Mouse (Mus musculus) thymus, postnatal 4 days (tissue): ENCODE measurements around the gene Nkain4.

ENCODE experiments used
- DNase-seq: peaks from one replicate; pipeline ENCODE4 v3.0.0; 2021

Gene Nkain4

GRCm38 (mm10) chr2:180954061-180955047, at the start of gene Nkain4:
Gene Nkain4 (minus strand): TSS chr2:180954699.
- DNase-seq, result peak; percentile 29

GRCm38 (mm10) chr2:180996905-180997304, 42.4 kb upstream of the Nkain4 start:
- DNase-seq, result no peak

DNA sequence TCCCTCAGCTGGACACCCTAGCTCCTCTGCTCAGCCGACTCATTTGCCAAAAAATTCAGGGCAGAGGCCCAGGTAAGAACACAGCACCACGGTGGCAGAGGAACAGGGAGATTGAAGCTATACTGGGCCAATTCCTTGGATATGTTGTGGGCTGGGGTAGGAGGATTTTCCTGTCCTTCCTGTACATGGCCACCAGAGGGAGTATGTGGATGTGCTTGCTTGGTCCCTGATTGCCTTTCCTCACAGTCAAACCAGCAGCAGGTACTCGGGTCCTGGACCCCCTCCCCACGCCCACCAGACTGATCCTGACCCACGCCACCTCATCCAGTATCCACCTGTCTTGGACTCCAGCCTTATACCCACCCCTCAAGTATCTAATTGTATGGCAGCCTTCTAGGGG, 41.9 kb upstream of the Nkain4 start:
- peak; percentile 36 for DNase-seq

GRCm38 (mm10) chr2:180995457-180995856, 41.0 kb upstream of the Nkain4 start:
- no peak for DNase-seq

DNA sequence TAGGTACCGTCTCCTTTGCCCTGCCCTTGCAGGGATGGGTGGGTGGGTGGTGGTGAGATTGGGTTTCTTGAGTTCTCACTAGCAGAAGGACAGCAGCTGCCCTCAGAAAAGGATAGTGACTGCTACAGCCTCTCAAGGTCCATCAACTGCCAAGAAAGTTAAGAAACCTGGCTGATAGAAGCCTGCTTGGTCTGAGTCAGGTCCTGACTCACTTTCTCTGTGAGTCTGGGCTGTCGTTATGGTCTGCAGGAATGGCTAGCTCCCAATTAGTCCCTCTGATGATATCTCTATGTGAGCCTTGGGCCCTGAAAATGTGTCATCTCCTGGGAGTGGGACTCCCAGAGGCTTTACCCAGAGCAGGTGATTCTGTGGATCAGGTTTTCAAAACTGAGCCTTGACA, 39.9 kb upstream of the Nkain4 start:
- no peak for DNase-seq

GRCm38 (mm10) chr2:180990347-180990746, 35.8 kb upstream of the Nkain4 start:
- DNase-seq, result no peak

GRCm38 (mm10) chr2:180988948-180989347, 34.4 kb upstream of the Nkain4 start:
- no peak for DNase-seq

GRCm38 (mm10) chr2:180988347-180988913, 33.9 kb upstream of the Nkain4 start:
- no peak for DNase-seq

DNA sequence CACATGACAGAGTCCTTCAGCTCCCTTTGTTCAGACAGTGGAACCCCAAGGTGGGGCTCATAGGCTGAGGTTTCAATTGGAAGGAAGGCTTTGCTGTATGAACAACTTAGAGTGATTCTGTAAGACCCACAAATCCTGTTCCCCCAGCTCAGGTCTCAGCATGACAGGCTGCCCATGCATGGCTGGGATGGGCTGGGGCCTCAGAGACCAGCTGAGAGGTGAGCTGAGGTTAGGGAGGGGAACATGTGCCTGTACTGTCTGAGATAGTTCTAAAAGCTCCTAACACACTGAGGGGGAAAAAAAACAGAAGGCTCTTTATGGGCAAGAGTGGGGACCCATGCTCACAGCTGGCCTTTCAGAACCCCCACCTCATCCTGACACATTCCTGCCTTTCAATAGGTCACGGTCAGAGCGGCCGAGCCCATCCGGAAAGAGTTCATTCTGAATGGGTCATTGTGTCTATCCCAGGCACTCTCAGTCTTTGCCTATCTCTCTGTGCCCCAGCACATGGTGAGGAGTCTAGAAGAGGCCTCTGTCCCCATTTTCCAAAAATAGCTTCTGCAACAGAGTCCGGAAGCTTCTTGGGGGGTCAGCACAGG, 33.0 kb upstream of the Nkain4 start:
- DNase-seq, result no peak

DNA sequence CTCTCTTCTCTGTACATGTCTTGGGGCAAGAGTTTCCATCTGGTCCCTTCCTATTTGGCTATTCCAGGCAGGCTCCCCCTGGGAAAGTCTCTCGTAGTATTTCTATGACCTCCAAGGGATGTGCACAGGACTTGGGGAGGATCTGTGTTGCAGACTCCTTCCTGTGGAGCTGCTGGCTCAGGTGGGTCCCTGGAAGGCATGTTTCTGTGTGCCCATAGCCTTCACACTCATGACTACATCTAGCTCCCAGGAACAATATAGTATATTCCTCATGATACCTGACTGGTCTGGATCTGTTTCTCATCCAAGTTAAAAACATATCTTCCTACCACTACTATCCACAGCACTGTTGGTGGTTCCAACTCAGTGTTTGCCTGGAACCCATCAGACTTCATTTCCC, 32.5 kb upstream of the Nkain4 start:
- no peak for DNase-seq

DNA sequence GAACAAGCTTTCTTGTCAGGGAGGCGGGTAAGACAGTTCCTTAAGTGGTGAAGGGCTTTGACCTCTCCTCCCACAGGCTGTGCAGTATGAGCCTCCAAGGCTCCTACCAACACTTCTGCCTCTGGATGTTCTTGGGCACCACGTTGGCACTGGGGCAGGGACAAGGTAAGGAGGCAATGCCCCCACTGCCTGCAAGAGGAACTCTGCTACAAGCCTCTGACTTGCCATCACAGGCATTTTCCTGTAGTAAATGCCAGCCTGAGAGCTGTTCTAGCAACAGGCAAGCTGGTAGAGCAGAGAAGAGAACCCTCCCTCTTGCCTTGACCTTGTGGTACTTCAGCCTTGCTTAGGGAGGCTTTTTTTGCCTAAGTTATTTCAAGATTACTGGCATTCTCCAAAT, 31.9 kb upstream of the Nkain4 start, which contains the start of gene Col20a1:
Col20a1 (plus strand) TSS at position 87 of the 400 bp plus-strand sequence.
- no peak for DNase-seq

DNA sequence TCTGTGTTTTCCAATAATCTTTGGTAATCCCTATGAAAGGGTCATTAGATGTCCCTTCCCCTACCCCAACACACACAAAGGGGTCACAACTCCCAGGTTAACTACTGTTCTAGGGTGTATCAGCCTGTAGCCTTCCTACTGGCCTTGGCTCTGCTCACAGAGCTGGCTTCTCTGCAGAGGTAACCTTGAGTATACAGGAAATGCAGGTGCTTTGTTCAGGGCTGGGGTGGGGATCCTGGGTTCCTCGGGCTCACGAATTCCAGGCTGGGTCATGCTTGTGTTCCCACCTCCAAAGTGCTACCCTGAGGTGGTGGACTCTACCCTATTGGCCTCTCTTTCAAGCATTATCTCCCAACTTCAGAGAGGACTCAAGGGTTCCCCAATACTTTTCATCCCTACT, 31.1 kb upstream of the Nkain4 start:
- no peak for DNase-seq

- DNase-seq, result no peak
Observed at GRCm38 (mm10) chr2:180981133-180981532, 26.6 kb upstream of the Nkain4 start.

DNA sequence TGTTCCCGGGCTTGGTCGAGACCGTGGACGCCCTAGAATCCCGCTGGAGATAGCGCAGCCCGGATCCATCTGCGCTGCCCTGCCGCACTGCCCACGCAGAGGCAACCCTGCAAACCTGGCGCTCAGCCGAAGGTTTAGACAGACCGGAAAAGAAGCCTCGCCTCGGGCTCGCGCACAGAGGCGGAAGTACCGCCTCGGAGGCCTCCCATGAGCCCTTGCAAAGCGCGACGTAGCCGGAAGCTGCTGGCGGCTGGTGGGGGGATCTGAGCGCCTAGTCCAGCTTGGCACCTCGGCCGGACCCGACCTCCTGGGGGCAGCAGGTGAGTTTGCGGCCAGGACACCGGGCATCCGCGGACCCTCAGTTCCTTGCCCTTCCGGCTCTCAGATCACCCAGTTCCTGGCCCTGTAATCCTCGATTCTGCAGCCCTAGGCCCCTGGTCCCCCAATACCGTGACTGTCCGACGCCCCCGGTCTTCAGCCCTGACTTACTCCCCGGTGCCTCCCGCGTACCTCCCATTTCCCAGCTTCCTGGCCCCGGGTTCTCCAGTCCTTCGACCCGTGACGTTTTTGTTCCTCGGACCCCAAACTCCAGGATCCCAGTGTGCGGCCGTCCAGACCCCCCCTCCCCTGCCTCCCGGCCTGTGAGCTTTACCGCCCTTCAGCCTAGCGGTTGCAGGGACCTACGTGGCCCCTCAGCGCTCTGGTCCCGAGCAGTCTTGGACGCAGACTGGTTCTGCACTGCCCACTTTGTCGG, 12.7 kb upstream of the Nkain4 start, which contains the start of gene Arfgap1:
Arfgap1 (plus strand) TSS at position 216 of the 754 bp plus-strand sequence.
- peak; percentile 89 for DNase-seq

DNA sequence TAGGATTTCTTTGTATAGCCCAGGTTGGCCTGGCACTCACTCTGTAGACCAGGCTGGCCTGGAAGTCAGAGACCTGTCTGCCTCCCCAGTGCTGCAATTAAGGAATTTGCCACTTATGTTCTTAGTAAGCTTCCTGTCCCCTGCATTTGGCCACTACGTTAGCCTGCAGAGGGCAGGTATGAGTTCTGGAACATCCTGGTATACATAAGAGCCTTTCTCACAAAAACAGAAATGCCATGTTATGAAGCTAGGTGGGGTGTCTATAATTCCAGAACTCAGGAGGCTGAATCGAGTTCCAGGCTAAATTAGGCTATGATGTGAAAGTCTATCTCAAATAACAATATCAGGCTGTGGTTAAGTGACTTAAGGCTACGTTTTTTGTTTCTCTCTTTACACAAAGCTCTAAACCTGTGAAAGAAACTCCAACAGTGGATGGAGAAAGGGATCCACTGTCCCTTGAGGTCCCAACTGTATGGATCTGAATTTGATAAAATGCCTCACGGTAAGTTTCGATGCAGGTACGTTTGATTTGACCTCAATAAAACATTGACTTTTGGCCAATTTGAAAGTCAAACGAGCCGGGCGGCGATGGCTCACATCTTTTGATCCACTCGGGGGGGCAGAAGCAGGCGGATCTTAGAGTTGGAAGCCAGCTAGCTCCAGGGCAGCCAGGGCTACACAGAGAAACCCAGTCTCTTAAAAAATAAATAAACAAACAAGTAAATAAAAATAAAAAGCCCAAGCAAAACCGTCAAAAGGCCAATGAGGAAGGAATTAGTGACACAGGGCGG, 11.8 kb upstream of the Nkain4 start:
- peak; percentile 28 for DNase-seq

DNA sequence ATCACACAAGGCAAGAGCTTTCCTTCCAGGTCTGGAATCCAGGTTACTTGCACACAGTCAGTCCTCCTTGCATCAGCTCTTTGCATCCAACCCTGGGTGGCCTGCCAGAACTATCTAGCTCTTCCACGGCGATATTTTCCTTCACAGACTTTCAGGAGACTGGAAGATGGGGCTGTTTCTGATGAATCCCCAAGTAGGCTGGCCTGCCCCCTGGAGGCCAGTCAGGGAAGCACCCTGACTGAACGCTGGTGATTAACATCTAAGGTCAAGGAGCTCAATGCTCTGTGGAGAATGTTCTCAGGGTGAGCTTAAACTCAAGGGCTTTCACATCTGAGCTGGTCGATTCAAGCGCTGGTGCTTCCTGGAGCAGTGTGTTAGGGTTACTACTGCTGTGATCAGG, 9.5 kb upstream of the Nkain4 start:
- DNase-seq, result peak; percentile 80

GRCm38 (mm10) chr2:180962616-180963308, 8.3 kb upstream of the Nkain4 start:
- no peak for DNase-seq

- no peak for DNase-seq
Observed at GRCm38 (mm10) chr2:180960187-180960586, 5.7 kb upstream of the Nkain4 start.

GRCm38 (mm10) chr2:180959605-180960004, 5.1 kb upstream of the Nkain4 start:
- no peak for DNase-seq

GRCm38 (mm10) chr2:180953638-180954037, 861 bp downstream of the Nkain4 start:
- no peak for DNase-seq

DNA sequence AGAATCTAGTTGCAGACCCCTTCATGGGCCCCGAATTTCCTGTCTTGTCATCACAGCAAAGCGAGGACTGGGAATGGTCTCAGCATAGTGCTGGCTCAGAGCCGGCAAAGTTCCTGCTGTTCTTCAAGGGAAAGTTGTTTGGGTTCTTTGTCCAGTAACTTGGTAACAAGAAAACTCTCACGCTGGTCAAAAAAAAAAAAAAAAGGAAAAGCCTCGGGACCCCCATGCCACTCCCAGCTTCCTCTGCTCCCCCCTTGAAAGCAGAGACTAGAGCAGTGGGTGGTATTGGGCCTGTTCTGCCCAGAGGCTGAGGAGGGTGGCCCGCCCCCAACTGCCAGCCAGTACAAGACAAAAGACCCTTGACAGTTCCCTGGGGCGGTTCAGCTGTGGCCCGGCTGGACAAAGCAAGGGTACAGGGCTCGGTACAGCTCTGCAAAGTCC, 1.7 kb downstream of the Nkain4 start:
- no peak for DNase-seq
